Mouse (Mus musculus) forebrain, embryonic 11.5 days (tissue): Measurements from ENCODE around the gene Klhl6. TPM values are rescaled to one million over a fixed set of nuclear protein-coding genes. Genes with fewer than 3 reads are reported as not detected.

Experiments used
- ATAC-seq: fragments of 200-750 bp; cut with Nextera tagmentation; replicated peaks from 2 replicates; pipeline ENCODE4 v1.8.0; 2017; ENCODE audit warnings: moderate TSS enrichment; ENCODE audit not compliant: low FRiP score
- DNase-seq: peaks from one replicate; pipeline ENCODE4 v3.0.0-alpha.2; 2017; ENCODE audit warnings: low spot score
- H3K27ac ChIP-seq: fragments of 300-500 bp; sonication (generic); 2 replicates; pipeline ENCODE4 v1.5.1; 2014; ENCODE audit warnings: low read depth, low read length
- H3K27me3 ChIP-seq: fragments of 300-500 bp; sonication (generic); 2 replicates; pipeline ENCODE4 v1.6.1; 2014; ENCODE audit warnings: mild to moderate bottlenecking, low read length, mixed read lengths; ENCODE audit not compliant: control insufficient read depth, insufficient read depth
- H3K36me3 ChIP-seq: fragments of 300-500 bp; sonication (generic); 2 replicates; pipeline ENCODE4 v1.6.1; 2014; ENCODE audit warnings: mild to moderate bottlenecking, low read length, moderate library complexity, mixed read lengths; ENCODE audit not compliant: control insufficient read depth, insufficient read depth
- H3K4me1 ChIP-seq: fragments of 300-500 bp; sonication (generic); replicated peaks from 2 replicates; pipeline ENCODE4 v1.6.1; 2014; ENCODE audit warnings: low read length, mixed read lengths; ENCODE audit not compliant: control insufficient read depth, insufficient read depth
- H3K4me2 ChIP-seq: fragments of 300-500 bp; sonication (generic); 2 replicates; pipeline ENCODE4 v1.6.1; 2014; ENCODE audit warnings: low read depth, mild to moderate bottlenecking, low read length, moderate library complexity, mixed read lengths; ENCODE audit not compliant: severe bottlenecking
- H3K4me3 ChIP-seq: fragments of 300-500 bp; sonication (generic); 2 replicates; pipeline ENCODE4 v1.5.1; 2014; ENCODE audit warnings: low read depth, low read length
- H3K9ac ChIP-seq: fragments of 300-500 bp; sonication (generic); 2 replicates; pipeline ENCODE4 v1.6.1; 2014; ENCODE audit warnings: low read length
- H3K9me3 ChIP-seq: fragments of 300-500 bp; sonication (generic); 2 replicates; pipeline ENCODE4 v1.6.1; 2016; ENCODE audit warnings: low read length, mixed read lengths; ENCODE audit not compliant: control insufficient read depth
- WGBS: fragments of 180-500 bp; shearing (Covaris S2); extraction: QIAGEN DNeasy Blood & Tissue Kit; methylation state at CpG from one replicate; pipeline ENCODE4 v1.1.7; 2014; 5-methylcytosine and 5-hydroxymethylcytosine counted together
- polyA plus RNA-seq: library from polyadenylated mRNA; unstranded; fragments of >200 nt; fragmentation: Nextera tagmentation; extraction: Ambion mirVana; gene quantifications from 2 replicates; pipeline ENCODE4 v1.2.1, GENCODE M21; 2014

The Klhl6 gene
- polyA plus RNA-seq, 1 experiment from 2014 or later = 7.1 TPM

- Histone ChIP-seq H3K9ac (no peak overlapping the region), H3K4me1 (no peaks in the 10 kb centered on the region), H3K9me3 (no peaks in the 10 kb centered on the region), H3K36me3 (no peaks in the 10 kb centered on the region), H3K4me2 (no peak overlapping the region), H3K27ac (no peak overlapping the region), H3K27me3 (no peaks in the 10 kb centered on the region), H3K4me3 (no peak overlapping the region)
- DNase-seq = no peak
- ATAC-seq = no peak
Measured at GRCm38 (mm10) chr16:19995818-19996217, 13.0 kb upstream of the Klhl6 start.

DNA sequence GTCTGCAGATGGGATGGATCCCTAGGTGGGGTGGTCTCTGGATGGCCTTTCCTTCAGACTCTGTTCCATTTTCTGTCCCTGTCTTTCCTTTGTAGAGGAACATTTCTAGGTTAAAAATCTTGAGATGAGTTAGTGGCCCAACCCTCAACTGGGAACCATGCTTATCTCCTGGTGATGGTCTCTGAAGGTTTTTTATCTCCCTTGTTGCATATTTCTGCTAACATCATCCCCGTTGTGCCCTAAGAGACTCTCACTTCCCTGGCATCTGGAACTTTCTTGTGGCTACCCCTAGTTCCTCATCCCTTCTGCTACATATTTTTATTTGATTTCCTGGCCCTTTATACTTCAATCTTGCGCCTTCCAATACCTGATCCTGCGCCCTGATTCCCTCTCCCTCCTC, 10.4 kb upstream of the Klhl6 start:
- ATAC-seq (no peak), DNase-seq (no peak)
- Histone ChIP-seq H3K27me3 (no peaks in the 10 kb centered on the region), H3K4me2 (no peak overlapping the region), H3K9me3 (peaks cover 2% of the 10 kb centered on the region; the same call in 1 of the 2 replicates), H3K36me3 (no peaks in the 10 kb centered on the region), H3K4me3 (no peak overlapping the region), H3K9ac (no peak overlapping the region), H3K27ac (no peak overlapping the region), H3K4me1 (no peaks in the 10 kb centered on the region)
- 94% methylated on average over 3 of the region's 3 CpGs for WGBS

DNA sequence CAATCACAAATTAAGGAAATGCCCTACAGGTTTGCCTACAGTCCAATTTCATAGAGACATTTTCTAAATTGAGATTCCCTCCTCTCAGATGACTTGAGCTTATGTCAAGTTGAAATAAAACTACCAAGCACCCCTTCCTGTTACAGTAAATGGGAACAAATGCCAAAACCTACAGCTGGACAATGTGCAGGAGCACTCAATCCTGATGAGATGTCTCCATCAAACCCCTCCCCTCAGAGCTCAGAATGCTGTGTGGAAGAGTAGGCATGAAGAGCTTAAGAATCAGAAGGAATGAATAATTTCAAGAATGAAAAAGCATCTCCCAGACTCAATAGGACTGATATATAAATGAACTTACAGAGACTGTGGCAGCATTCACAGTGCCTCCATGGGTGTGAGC, 7.7 kb upstream of the Klhl6 start:
- DNase-seq (no peak), ATAC-seq (no peak)
- Histone ChIP-seq H3K4me3 (no peak overlapping the region), H3K9me3 (peaks cover 2% of the 10 kb centered on the region; the same call in 1 of the 2 replicates), H3K27me3 (no peaks in the 10 kb centered on the region), H3K9ac (no peak overlapping the region), H3K4me2 (no peak overlapping the region), H3K27ac (no peak overlapping the region), H3K36me3 (no peaks in the 10 kb centered on the region), H3K4me1 (no peaks in the 10 kb centered on the region)

GRCm38 (mm10) chr16:19987589-19987988, 4.8 kb upstream of the Klhl6 start:
- H3K36me3 ChIP-seq = no peaks in the 10 kb centered on the region
- H3K27ac ChIP-seq = no peak overlapping the region
- H3K4me3 ChIP-seq = no peak overlapping the region
- no peak for DNase-seq
- H3K4me1 ChIP-seq = no peaks in the 10 kb centered on the region
- no peak for ATAC-seq
- H3K27me3 ChIP-seq = no peaks in the 10 kb centered on the region
- peaks cover 2% of the 10 kb centered on the region; the same call in 1 of the 2 replicates for H3K9me3 ChIP-seq
- 93% methylated on average over 2 of the region's 2 CpGs for WGBS
- H3K9ac ChIP-seq = no peak overlapping the region
- no peak overlapping the region for H3K4me2 ChIP-seq

DNA sequence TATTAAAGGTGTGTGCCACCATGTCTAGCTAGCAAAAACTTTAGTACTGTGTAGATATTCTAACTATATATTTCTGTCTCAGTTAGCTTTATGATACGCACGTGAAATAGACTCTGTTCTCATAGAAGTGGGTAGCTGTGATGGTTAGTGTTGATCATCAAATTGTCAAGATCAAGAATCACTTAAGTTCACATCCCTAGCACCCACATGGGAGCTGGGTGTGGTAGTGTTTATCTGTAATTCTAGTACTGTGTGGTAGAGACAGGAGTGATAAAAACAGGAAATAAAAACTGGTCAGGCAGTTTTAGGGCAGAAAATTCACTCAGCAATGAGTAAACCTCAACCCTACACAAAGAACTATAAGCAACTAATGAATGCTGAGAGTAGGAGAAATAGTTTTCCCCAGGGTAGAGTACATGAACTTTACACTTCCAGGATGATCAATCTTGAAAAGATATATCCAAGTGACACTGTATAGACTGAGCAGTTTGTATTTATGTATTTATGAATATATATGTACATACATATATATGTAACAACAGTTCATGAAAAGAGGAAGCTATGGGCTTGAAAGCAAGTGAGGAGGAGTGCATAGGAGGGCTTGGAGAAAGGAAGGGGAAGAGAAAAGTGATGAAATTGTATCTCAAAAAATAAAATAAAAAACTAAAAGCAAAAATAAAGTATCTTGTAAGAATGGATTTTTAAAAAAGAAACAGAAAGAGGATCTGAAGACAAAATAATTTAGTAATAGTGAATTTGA, 2.2 kb upstream of the Klhl6 start:
- no peak overlapping the region for H3K27ac ChIP-seq
- no peaks in the 10 kb centered on the region for H3K27me3 ChIP-seq
- H3K9me3 ChIP-seq = peaks cover 2% of the 10 kb centered on the region; the same call in 1 of the 2 replicates
- no peaks in the 10 kb centered on the region for H3K36me3 ChIP-seq
- no peak overlapping the region for H3K9ac ChIP-seq
- H3K4me1 ChIP-seq = no peaks in the 10 kb centered on the region
- ATAC-seq (no peak), DNase-seq (no peak)
- no peak overlapping the region for H3K4me3 ChIP-seq
- H3K4me2 ChIP-seq = no peak overlapping the region
- WGBS = 92% methylated on average over 2 of the region's 2 CpGs

- H3K4me2 ChIP-seq = no peak overlapping the region
- H3K4me1 ChIP-seq = no peaks in the 10 kb centered on the region
- H3K36me3 ChIP-seq = no peaks in the 10 kb centered on the region
- WGBS = 89% methylated on average over 4 of the region's 4 CpGs
- DNase-seq (no peak), ATAC-seq (no peak)
- H3K9ac ChIP-seq = no peak overlapping the region
- H3K9me3 ChIP-seq = no peaks in the 10 kb centered on the region
- H3K27me3 ChIP-seq = no peaks in the 10 kb centered on the region
- no peak overlapping the region for H3K27ac ChIP-seq
- no peak overlapping the region for H3K4me3 ChIP-seq
Measured at GRCm38 (mm10) chr16:19983559-19983958, 722 bp upstream of the Klhl6 start.

GRCm38 (mm10) chr16:19981684-19982083, 1.2 kb downstream of the Klhl6 start:
- no peak overlapping the region for H3K4me2 ChIP-seq
- H3K27me3 ChIP-seq = no peaks in the 10 kb centered on the region
- 85% methylated on average over 2 of the region's 2 CpGs for WGBS
- no peaks in the 10 kb centered on the region for H3K36me3 ChIP-seq
- DNase-seq (no peak), ATAC-seq (no peak)
- H3K9ac ChIP-seq = no peak overlapping the region
- H3K27ac ChIP-seq = no peak overlapping the region
- H3K4me3 ChIP-seq = no peak overlapping the region
- no peaks in the 10 kb centered on the region for H3K9me3 ChIP-seq
- H3K4me1 ChIP-seq = no peaks in the 10 kb centered on the region

DNA sequence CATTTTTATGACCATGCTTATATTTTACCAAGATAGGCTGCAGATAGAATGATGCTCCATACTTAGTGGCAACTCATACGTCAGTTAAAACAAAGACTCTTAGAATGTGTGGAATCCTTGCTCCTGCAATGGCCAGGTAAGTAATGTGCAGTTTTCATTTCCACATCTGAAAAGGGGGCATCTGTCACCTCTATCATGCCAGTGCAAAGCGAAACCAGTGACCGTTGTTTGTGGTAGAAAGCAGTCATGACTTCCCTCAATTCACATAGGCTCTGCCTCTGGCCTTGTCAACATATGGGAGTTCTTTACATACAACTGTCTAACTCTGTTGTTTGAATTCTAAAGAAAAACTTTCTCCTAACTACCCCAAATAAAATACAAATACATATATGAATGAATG, 1.8 kb downstream of the Klhl6 start:
- H3K27ac ChIP-seq = no peak overlapping the region
- no peak overlapping the region for H3K4me2 ChIP-seq
- WGBS = 97% methylated on average over 3 of the region's 3 CpGs
- H3K27me3 ChIP-seq = no peaks in the 10 kb centered on the region
- DNase-seq = no peak
- H3K9me3 ChIP-seq = no peaks in the 10 kb centered on the region
- no peak overlapping the region for H3K9ac ChIP-seq
- no peak overlapping the region for H3K4me3 ChIP-seq
- no peaks in the 10 kb centered on the region for H3K4me1 ChIP-seq
- no peaks in the 10 kb centered on the region for H3K36me3 ChIP-seq
- ATAC-seq = no peak

GRCm38 (mm10) chr16:19979755-19980154, 3.1 kb downstream of the Klhl6 start:
- 92% methylated on average over 2 of the region's 2 CpGs for WGBS
- Histone ChIP-seq H3K9ac (no peak overlapping the region), H3K4me3 (no peak overlapping the region), H3K4me2 (no peak overlapping the region), H3K4me1 (no peaks in the 10 kb centered on the region), H3K27ac (no peak overlapping the region), H3K27me3 (no peaks in the 10 kb centered on the region), H3K36me3 (no peaks in the 10 kb centered on the region), H3K9me3 (no peaks in the 10 kb centered on the region)
- ATAC-seq = no peak
- no peak for DNase-seq
